Mouse (Mus musculus) G1E-ER4 (cell line): ENCODE results near the gene Obsl1. TPM values are rescaled to one million over a fixed set of nuclear protein-coding genes. Genes with fewer than 3 reads are reported as not detected.

Source experiments
- GATA1 ChIP-seq: IDR thresholded peaks from one replicate; pipeline ENCODE4 v1.8.0; 2012; ENCODE audit warnings: low read length, inconsistent platforms
- polyA plus RNA-seq: library from polyadenylated mRNA; stranded (reverse); fragments of >175 nt; gene quantifications from 2 replicates; pipeline ENCODE4 v1.2.3, GENCODE M21; 2012

Obsl1 gene
- polyA plus RNA-seq, 1 experiment, result not detected

DNA sequence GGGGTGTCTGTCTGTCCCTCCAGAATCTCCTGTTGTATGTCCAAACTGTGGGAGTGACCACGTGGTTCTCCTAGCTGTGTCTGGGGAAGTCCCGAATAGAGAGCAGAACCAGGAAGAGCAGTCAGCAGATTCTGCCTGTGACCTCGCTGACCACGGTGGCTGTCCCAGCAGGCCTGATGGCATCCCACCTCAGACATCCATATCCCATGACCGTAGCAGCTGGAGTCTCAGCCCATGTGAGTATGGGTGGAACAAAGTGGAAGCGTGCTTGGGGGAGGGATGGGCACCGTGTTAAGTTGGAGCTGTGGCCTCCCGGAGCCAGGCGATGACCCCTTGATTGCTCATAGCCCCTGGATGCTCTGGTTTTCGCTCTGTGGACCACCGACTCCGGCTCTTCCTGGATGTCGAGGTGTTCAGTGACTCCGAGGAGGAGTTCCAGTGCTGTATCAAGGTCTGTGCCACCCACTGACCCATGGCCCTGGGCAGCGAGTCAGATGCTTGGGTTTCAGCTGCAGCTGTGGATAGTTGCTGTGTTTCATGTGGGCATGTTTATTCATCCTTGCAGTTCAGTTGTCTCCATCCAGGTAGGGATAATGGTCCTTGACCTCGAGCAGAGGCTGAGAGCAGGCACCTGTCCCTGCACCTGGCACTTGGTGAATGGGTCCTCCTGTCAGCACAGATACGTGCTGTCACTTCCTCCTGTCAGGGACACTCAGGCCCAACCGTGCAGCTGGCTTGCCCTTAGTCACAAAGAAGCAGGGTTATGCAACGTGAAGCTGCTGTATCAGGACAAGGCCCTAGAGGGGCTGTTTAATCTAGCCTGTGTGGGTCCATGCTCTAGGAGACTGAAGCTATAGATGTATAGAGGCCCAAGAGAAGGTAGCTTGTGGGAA, 26.3 kb upstream of the Obsl1 start:
- no peak for TF ChIP-seq GATA1

DNA sequence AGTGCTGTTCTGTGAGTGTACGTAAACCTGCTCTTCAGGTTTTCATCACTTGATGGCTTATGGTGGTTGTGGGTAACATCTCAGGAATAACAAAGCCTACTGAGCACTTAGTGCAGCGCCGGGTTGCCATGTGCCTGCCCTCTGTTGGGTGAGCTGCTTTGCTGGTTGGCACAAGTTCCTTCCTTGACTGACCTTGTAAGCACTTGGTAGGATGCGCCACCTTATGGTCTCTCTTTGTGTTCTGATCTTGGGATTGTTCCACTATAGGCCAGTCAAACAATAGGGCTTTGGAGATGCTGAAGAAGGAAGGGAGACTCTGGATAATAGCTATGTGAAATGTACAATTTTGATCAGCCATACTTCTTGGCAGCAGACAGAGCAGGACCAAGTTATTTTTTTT, 24.3 kb upstream of the Obsl1 start:
- TF ChIP-seq GATA1, result no peak

DNA sequence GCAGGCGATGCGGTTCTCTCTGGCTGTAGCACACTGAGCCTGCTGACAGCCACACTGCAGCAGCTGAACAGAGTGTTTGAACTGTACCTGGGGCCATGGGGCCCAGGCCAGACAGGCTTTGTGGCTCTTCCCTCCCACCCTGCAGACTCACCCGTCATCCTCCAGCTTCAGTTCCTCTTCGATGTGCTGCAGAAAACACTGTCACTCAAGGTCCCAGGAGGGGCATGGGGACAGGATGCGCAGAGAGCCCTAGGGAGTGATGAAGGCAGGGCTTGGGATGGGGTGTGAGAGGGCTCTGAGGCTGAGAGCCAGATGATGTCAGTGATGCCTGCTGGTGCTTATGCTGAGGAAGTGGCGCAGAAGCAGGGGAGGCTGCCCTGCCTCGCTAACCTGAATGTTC, 18.4 kb upstream of the Obsl1 start:
- no peak for TF ChIP-seq GATA1

DNA sequence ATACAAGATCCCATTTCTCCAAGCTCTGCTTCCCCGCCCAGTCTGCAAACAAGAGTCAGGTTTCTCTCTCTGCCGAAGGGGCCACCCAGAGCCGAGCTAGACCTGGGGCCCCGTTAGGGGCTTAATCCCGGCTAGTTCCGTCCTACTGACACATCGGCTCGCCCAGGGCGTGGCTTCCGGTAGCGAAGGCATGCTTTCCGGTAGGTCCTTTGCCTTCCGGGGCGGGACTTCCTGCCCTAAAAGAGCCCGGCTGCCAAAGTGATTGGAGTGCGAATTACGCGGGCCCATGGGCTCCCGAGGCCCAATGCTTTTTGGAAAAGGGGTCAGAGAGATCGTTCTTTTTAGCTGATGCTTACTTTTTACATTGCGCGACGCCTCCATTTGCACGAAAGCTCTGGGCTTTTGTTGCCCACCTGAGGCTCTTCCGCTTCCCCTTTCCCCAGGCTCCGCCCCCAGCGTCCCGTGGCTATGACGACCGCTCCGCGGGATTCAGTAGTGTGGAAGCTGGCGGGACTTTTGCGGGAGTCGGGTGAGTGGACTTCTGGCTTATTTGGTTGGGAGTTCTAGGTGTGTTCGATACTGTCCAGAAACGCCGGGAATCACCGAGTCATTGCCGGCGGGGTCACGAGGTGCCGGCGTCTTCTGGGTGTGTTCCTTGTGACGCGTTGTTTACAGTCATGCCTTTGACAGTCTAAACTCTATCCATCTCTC, 15.2 kb upstream of the Obsl1 start, which contains the start of gene Stk11ip:
Gene Stk11ip (plus strand): TSS at position 209 of the 711 bp plus-strand sequence.
- TF ChIP-seq GATA1, result no peak

DNA sequence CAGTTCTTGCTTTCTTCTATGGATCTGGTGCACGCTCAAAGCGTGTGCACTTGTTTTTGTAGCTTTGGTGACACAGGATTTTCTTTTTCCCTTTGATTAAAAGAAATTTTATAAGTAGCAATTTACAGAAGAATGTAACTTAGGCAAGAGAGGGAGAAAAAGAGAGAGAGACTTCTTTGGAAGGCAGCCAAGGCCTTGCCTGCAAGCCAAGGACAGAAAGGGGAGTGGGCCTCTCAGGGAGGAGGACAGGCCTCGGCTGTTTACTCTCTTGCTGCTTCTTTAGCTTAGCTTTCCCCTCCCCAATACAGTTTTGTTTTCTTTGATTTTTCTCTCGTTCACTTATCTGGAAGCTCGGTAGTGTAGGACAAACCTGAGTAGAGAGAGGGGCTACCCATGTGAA, 13.3 kb upstream of the Obsl1 start:
- no peak for TF ChIP-seq GATA1

DNA sequence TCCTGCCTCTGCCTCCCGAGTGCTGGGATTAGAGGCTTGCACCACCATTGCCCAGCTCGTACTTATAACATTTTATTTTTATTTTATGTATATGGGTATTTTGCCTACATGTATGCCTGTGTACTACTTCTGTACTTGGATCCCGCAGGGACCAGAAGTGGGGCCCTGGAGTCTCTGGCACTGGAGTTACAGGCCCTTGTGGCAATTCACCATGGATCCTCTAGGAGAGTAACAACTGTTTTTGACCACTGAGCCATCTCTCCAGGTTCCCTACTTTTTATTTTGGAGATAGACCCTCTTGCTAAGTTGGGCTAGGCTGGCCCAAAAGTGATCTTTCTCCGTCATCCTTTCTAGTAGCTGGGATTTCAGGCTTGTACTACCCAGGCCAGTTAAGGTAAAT, 12.2 kb upstream of the Obsl1 start:
- TF ChIP-seq GATA1, result no peak

DNA sequence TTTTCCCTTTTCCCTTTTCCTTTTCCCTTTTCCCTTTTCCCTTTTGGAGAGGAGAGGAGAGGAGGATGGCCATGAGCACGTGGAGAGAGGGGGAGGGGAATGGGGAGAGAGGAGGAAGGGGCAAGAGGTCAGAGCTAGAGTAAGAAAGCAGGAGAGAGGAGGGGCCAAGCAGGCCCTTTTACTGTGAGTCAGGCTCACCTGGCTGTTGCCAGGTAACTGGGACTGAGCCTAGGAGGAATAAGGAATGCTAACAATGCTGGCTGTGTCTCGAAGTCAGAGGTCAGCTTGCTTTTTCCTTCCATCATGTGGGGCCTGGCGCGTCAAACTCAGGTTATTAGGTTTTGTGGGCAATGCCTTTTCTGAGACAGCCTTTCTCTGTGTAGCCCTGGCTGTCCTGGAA, 11.7 kb upstream of the Obsl1 start:
- TF ChIP-seq GATA1, result no peak

DNA sequence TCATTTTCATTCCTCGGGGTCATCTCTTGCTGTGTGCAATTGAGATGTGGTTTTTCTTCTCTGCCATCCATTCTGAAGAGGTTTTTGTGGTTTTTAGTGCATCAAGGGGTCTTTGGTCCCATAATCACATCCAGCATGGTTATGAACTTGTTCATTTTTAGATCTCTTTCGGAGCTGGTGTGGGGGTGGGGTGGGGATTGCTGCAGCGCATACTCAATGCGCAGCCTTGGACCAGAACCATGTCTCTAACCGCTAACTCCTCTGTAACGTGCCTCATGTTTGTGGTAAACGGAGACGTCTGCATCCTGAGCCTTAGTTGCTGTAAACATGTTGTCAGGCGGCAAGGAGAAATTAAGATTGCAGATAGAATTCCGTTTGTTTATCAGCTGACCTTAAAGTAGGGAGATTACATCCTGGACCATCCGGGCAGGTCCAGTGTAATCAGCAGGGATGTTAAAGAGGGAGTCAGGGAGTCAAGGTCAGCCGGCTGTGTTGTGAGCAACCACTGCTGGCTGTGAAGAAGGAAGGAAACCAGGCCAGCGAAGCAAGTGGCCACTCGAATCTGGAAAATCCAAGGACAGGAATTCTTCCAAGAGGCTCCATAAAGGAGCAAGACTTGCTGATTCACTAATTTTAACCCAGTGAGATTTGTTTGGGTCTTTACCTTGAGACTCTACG, 10.6 kb upstream of the Obsl1 start:
- TF ChIP-seq GATA1, result no peak

DNA sequence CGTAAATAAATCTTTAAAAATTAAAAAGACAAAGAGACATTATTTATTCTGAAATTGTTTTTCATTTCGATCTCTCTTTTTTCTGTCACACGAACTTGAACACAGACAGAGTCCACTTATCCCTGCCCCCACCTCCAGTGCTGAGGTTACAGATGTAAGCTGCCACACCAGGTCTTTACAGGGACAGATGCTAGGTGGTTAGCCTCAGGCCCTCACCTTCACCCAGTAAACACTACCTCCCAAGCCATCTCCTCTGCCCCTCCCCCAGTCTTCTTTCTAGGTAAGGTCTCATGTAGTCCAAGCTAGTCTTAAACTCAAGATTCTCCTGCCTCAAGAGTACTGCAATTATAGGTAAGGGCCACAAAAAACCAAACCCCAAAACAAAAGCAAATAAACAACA, 6.3 kb upstream of the Obsl1 start:
- no peak for TF ChIP-seq GATA1

DNA sequence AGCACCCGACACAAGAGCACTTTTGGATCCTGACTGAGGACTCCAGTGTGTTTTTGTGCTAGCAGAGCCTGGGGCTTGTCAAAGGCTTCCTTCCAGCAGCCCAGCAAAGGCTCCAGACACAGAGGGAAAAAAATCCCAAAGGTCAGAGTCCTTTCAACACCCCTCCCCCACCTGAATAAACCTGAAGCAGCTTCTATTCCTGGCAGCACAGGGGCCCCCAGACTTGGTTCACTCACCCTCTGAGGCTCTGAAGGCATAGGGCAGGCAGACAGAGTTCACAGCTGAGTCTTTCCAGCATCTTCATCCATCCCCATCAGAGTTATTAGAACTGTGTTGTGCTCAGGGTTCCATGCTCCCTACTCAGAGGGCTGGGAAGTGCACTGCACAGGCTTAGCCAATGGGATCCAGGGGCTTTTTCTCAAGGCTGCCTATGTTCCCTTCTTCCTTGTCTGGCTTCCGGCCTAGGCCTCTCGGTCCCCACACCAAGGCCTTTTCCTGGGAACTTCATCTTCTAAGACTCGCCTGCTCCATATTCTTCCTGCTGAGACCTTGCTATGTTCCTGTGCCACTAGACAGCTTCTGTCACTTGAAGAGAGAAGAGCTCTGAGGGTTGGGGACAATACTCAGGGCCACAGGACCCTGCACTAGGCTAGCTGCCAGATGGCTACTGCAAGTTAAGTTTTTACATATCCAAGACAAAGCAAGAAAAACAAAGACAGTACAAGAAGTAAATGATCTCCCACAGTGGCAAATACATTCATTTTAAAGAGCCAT, 5.4 kb upstream of the Obsl1 start:
- TF ChIP-seq GATA1, result no peak

DNA sequence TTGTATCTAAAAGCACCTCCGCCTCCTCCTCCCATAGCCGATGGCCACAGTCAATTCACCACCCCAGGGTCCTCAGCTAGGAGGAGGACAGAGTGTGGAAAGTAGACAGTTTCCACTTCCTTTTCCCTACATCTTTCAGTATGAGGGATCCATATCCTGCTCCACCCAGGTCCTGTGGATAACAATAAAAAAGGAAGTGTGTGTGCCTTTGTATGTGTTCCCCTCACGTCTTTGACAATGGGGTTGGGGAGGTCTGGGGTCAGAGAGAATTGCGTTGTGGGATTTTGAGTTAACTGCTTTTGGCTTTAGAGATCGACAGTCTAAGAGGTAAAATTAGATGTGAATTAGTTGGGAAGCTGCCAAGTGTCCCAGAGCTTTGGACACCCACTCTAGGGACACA, 3.9 kb upstream of the Obsl1 start:
- TF ChIP-seq GATA1, result no peak

DNA sequence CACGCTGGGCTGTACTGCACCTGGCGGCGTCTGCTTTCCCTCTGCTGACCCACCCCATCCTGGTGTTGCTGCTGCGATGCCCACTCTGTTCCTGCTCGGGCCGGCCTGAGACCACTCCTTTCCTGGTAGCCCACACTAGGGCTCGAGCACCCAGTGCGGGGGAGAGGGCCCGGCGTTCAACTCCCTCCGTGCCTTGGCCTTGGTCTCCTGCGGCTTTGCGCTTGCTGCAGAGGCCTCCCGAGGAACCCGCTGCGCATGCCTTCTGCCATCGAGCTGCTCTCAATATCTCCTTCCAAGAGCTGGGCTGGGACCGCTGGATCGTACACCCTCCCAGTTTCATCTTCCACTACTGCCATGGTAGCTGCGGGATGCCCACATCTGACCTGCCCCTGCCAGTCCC, 3.3 kb upstream of the Obsl1 start:
- TF ChIP-seq GATA1, result no peak

DNA sequence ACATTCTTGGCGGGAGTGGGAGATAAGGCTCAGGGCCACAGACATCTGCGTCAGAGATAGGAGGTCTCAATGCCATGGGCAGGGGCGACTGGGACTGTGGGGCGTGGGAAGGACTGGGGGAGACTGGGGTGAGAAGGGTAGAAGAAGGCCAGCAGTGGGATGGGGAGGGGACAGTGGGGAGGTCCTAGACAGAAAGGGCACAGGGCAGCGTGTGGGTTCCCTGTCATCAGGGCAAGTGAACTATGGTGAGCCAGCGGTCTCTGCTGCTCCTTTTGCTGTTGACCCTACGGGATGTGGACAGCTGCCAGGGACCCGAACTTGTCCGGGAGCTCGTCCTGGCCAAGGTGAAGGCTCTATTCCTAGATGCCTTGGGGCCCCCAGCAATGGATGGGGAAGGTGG, 754 bp upstream of the Obsl1 start, which contains the start of gene Inha:
Gene Inha (plus strand): TSS at position 72 of the 400 bp plus-strand sequence.
- no peak for TF ChIP-seq GATA1

DNA sequence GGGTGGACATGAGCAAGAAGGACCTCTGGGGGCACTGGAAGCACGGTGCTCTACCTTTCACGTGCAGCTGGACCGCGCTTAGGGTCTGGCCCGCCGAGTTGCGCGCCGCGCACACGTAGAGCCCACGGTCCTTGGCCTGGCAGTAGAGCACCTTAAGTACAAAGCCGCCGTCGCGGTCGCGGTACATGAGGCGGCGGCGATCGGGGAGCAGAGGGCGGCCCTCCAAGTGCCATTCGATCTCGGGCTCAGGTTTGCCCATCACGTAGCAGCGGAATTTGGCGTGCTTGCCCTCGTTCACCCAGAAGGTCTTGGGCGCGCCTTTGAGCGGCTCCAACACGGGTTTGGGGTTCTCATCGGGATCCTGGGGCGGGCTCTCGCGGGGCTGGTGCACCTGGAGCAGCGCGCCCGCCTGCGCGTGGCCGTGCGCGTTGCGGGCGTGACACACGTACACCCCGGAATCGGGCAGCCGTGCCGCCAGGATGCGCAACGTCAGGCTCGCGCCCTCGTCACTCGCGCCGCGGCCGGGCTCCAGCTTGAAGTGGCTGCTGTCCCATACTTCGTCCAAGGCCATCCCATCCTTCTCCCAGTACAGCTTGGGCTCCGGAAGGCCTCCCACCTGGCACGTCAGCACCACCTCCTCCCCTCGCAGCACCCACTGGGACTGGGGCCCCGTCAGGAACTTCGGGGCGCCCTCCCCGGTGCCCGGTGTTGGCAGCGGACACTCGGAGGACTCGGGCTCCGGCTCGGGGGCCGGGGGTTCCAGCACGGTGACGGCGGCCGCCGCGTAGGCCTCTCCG, 895 bp downstream of the Obsl1 start:
- TF ChIP-seq GATA1, result no peak
